Mouse (Mus musculus): ENCODE measurements at regions not wholly inside any gene's neighbourhood (a gene's known extent, or its start where the extent isn't known, plus 50 kb on each side); places are given as distances from the start of the nearest gene placed in this dataset. TPM values are rescaled to one million over a fixed set of nuclear protein-coding genes. Genes with fewer than 3 reads are reported as not detected.
A peak's percentile ranks its signal among the peaks of the same experiment; 100 is the strongest.

DNA sequence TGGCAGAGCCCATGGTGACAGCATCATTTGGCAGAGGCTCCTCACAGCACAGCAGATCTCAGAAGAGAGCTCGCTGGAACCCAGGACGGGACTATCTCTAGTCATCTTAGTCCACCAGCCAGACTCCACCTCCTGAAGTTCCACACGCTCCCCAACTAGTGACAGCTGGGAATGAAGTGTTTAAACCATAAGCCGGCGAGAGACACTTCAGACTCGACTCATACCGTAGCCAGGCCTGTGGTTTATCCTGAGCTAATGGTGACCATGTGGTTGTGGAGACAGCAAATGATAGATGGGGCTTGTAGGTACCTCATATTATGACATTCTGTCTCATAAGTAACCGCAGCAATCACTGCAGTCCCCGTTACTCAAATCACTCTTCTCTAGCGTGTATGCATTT is 52.1 kb upstream of the Runx1 start:
- Histone ChIP-seq H3K9me3 (replicated peaks) (no peaks in the 10 kb centered on the region), H3K36me3 (no peaks in the 10 kb centered on the region), H3K4me2 (replicated peaks) (no peak overlapping the region), H3K27ac (no peak overlapping the region), H3K9ac (no peak overlapping the region), H3K27me3 (no peaks in the 10 kb centered on the region), H3K4me3 (no peak overlapping the region), H3K4me1 (no peaks in the 10 kb centered on the region)
- 87% methylated on average over 10 of the region's 10 CpGs for WGBS
- ATAC-seq (ENCODE audit: low FRiP score) = no peak

MicroRNAs encoded in the stretch of these regions (microRNA counts, 519-probe panel; counts per million panel counts)
- microRNA mmu-miR-802 = 470 counts per million, percentile 58 among the panel's probes with 10 or more counts

Small RNAs in the stretch of these regions (microRNA-seq; reads per million reads assigned to microRNA genes)
- gene Gm28003 (not detected), gene Mir802 (1.4 reads per million)

Measured in hindbrain, embryonic 12.5 days (tissue).